Mouse (Mus musculus) heart, postnatal 10 days (tissue): ENCODE data around the gene A730071L15Rik. TPM values are rescaled to one million over a fixed set of nuclear protein-coding genes. Genes with fewer than 3 reads are reported as not detected.

Source experiments
- DNase-seq, 2 experiments: peaks; one replicate each; pipeline ENCODE4 v3.0.0; 2021
- intact Hi-C: fragments of 180-260 bp; cut with DNase I; formaldehyde crosslinking; loops from one replicate; pipeline ENCODE4 v1.15.1; 2025
- total RNA-seq, 2 experiments: library from RNA; stranded (reverse); gene quantifications; 2 replicates each; pipeline ENCODE4 v1.2.3; 2021

A730071L15Rik gene
- total RNA-seq, 2 experiments from 2014 or later, result 0.26 TPM; not detected in 1

- intact Hi-C loops, result no loop called here
- no peak for DNase-seq
These were observed 18.9 kb upstream of the A730071L15Rik start for GRCm38 (mm10) chr11:6180811-6181399.

GRCm38 (mm10) chr11:6183246-6183645 lies 16.6 kb upstream of the A730071L15Rik start:
- intact Hi-C loops, result no loop called here

GRCm38 (mm10) chr11:6184202-6184935 lies 15.5 kb upstream of the A730071L15Rik start:
- DNase-seq, result peak; percentile 36 to 40
- intact Hi-C loops, result no loop called here

More at GRCm38 (mm10) chr11:6183246-6183645, 16.6 kb upstream of the A730071L15Rik start:
- DNase-seq, result no peak

GRCm38 (mm10) chr11:6187399-6187798 lies 12.4 kb upstream of the A730071L15Rik start:
- intact Hi-C loops, result loop anchor here (1.0 to 5.0 kb wide), 3 partner anchors 70 to 191 kb away; no protein-coding TSS in a partner anchor
- DNase-seq, result no peak

GRCm38 (mm10) chr11:6187878-6188277 lies 12.0 kb upstream of the A730071L15Rik start:
- intact Hi-C loops, result loop anchor here (1.0 to 5.0 kb wide), 3 partner anchors 71 to 192 kb away; no protein-coding TSS in a partner anchor
- DNase-seq, result peak; percentile 95 to 97

GRCm38 (mm10) chr11:6196780-6197179 lies 3.0 kb upstream of the A730071L15Rik start:
- intact Hi-C loops, result no loop called here
- no peak for DNase-seq

- no peak for DNase-seq
These were observed 1.4 kb upstream of the A730071L15Rik start for GRCm38 (mm10) chr11:6198449-6198848.

GRCm38 (mm10) chr11:6200087-6200569 lies 299 bp downstream of the A730071L15Rik start, which contains the start of gene Nudcd3:
Nudcd3 (minus strand) TSS chr11:6200415.
- peak; percentile 90 to 92 for DNase-seq
- intact Hi-C loops, result loop anchor here (5.0 kb wide), 1 partner anchor 62 kb away; no protein-coding TSS in a partner anchor

More at GRCm38 (mm10) chr11:6198449-6198848, 1.4 kb upstream of the A730071L15Rik start:
- intact Hi-C loops, result no loop called here

- intact Hi-C loops, result loop anchor here (5.0 kb wide), 1 partner anchor 62 kb away; no protein-coding TSS in a partner anchor
- no peak for DNase-seq
These were observed 741 bp downstream of the A730071L15Rik start for GRCm38 (mm10) chr11:6200570-6200969.

- intact Hi-C loops, result no loop called here
- no peak for DNase-seq
These were observed 7.3 kb downstream of the A730071L15Rik start for GRCm38 (mm10) chr11:6207090-6207489.

- no peak for DNase-seq
- intact Hi-C loops, result no loop called here
These were observed 8.3 kb downstream of the A730071L15Rik start for GRCm38 (mm10) chr11:6208158-6208557.

GRCm38 (mm10) chr11:6216834-6217233 lies 17.0 kb downstream of the A730071L15Rik start:
- no peak for DNase-seq
- intact Hi-C loops, result no loop called here

- intact Hi-C loops, result no loop called here
- DNase-seq, result no peak
These were observed 18.5 kb downstream of the A730071L15Rik start for GRCm38 (mm10) chr11:6218189-6218896.

- DNase-seq, result no peak
- intact Hi-C loops, result no loop called here
These were observed 20.1 kb downstream of the A730071L15Rik start for GRCm38 (mm10) chr11:6219967-6220366.

- intact Hi-C loops, result no loop called here
- DNase-seq, result no peak
These were observed 22.4 kb downstream of the A730071L15Rik start for GRCm38 (mm10) chr11:6222187-6222586.

- intact Hi-C loops, result no loop called here
These were observed 24.9 kb downstream of the A730071L15Rik start for GRCm38 (mm10) chr11:6224541-6225229.

GRCm38 (mm10) chr11:6230012-6230411 lies 30.2 kb downstream of the A730071L15Rik start, which contains the start of gene Npc1l1:
Npc1l1 (minus strand) TSS chr11:6230143.
- intact Hi-C loops, result no loop called here
- no peak for DNase-seq

More at GRCm38 (mm10) chr11:6224541-6225229, 24.9 kb downstream of the A730071L15Rik start:
- no peak for DNase-seq

- intact Hi-C loops, result no loop called here
- DNase-seq, result no peak
These were observed 33.2 kb downstream of the A730071L15Rik start for GRCm38 (mm10) chr11:6233025-6233424.

GRCm38 (mm10) chr11:6244707-6245106 lies 44.9 kb downstream of the A730071L15Rik start:
- intact Hi-C loops, result no loop called here
- DNase-seq, result no peak
